27 mouse cellular contexts compared by ENCODE assay signal in the genomic region with DNA sequence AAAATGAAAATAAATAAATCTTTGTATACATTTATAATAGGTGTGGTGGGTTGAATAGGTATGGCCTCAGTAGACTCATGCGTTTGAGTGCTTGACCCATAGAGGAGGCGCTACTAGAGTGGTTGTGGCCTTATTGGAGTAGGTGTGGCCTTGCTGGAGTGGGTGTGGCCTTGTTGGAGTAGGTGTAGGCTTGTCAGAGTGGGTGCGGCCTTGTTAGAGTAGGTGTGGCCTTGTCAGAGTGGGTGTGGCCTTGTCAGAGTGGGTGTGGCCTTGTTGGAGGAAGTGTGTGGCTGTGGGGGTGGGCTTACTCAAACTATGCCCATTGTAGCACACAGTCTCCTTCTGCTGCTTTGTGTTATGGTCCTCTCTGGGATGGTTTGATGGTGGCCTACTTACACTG. TPM values are rescaled to one million over a fixed set of nuclear protein-coding genes. Genes with fewer than 3 reads are reported as not detected.
DNase-seq lines count a peak whose midpoint lies in the region; ATAC-seq and TF ChIP-seq lines count a peak whose summit lies in the region.
"Had no signal": no experiment of that assay in that cellular context is flagged by ENCODE, and none has a peak within 500 bp of the region (broad histone marks: within the 10 kb centered on the region; RNA-seq: fewer than 3 reads in every experiment).

No protein-coding gene starts in this region.

- no peak overlapping the region for H3K9ac ChIP-seq in MEL (ENCODE audit: control insufficient read depth, low read depth, low read length, poor library complexity, severe bottlenecking)
- H3K9ac ChIP-seq in liver, embryonic 11.5 days (ENCODE audit: low read depth, low read length), result no peak overlapping the region
- H3K9ac ChIP-seq in hindbrain, postnatal 0 days (replicated peaks; ENCODE audit: low read length), result no peak overlapping the region
- H3K9ac ChIP-seq: embryonic facial prominence, embryonic 15.5 days; forebrain, embryonic 15.5 days; heart, embryonic 13.5 days; hindbrain, embryonic 13.5 days; liver, embryonic 14.5 days; neural tube, embryonic 15.5 days had no signal

- H3K4me2 ChIP-seq in liver, embryonic 11.5 days, result no peak overlapping the region
- no peak overlapping the region for H3K4me2 ChIP-seq in hindbrain, postnatal 0 days (ENCODE audit: low read depth, low read length)
- H3K4me2 ChIP-seq: embryonic facial prominence, embryonic 15.5 days; forebrain, embryonic 15.5 days; heart, embryonic 13.5 days; hindbrain, embryonic 13.5 days; neural tube, embryonic 15.5 days had no signal

- TF ChIP-seq CTCF in E14TG2a.4 (conservative IDR thresholded peaks at IDR 0.05; ENCODE audit: low read length) (no peak), MEL (IDR thresholded peaks at IDR 0.05 in 2 of 3, conservative IDR thresholded peaks at IDR 0.05 in 1 of 3; ENCODE audit: control insufficient read depth in 1 of 3, insufficient read depth in 1 of 3, low read depth in 2 of 3, low read length in 3 of 3, poor library complexity in 1 of 3, severe bottlenecking in 1 of 3) (no peak)
- TF ChIP-seq CTCF in hindbrain, postnatal 0 days (IDR thresholded peaks at IDR 0.05; ENCODE audit: low read depth), result no peak

- no peak for TF ChIP-seq RAD21 in MEL (IDR thresholded peaks at IDR 0.05; ENCODE audit: low read depth, low read length)

- TF ChIP-seq EP300 in MEL (IDR thresholded peaks at IDR 0.05; ENCODE audit: low read depth in 1 of 2, low read length in 2 of 2), result no peak

- H3K27ac ChIP-seq in MEL (ENCODE audit: control insufficient read depth, low read depth, low read length), result no peak overlapping the region
- no peak overlapping the region for H3K27ac ChIP-seq in liver, embryonic 11.5 days (ENCODE audit: low read depth, low read length)
- H3K27ac ChIP-seq in hindbrain, postnatal 0 days, result no peak overlapping the region
- H3K27ac ChIP-seq: embryonic facial prominence, embryonic 15.5 days; forebrain, embryonic 15.5 days; heart, adult 2 months; heart, embryonic 13.5 days; hindbrain, embryonic 13.5 days; kidney, postnatal 0 days; left cerebral cortex, adult 2 months; limb, embryonic 10.5 days; liver, embryonic 14.5 days; macrophage; midbrain, embryonic 10.5 days; neural tube, embryonic 15.5 days had no signal

- TF ChIP-seq POLR2A in MEL (IDR thresholded peaks at IDR 0.05; ENCODE audit: control insufficient read depth in 1 of 2, insufficient read depth in 1 of 2, low read depth in 1 of 2, low read length in 2 of 2, poor library complexity in 1 of 2), result no peak

- no peaks in the 10 kb centered on the region for H3K27me3 ChIP-seq in E14TG2a.4 (ENCODE audit: insufficient read depth, low read length)
- no peaks in the 10 kb centered on the region; a peak in 1 of 4 replicates for H3K27me3 ChIP-seq in MEL (ENCODE audit: control insufficient read depth in 1 of 2, insufficient read depth in 2 of 2, low read length in 2 of 2)
- H3K27me3 ChIP-seq in liver, embryonic 11.5 days (replicated peaks; ENCODE audit: control insufficient read depth, insufficient read depth, low read length), result no peaks in the 10 kb centered on the region
- no peaks in the 10 kb centered on the region for H3K27me3 ChIP-seq in hindbrain, postnatal 0 days (ENCODE audit: insufficient read depth, low read length)
- H3K27me3 ChIP-seq: embryonic facial prominence, embryonic 15.5 days; forebrain, embryonic 15.5 days; heart, embryonic 13.5 days; hindbrain, embryonic 13.5 days; neural tube, embryonic 15.5 days had no signal

- no peaks in the 10 kb centered on the region for H3K4me1 ChIP-seq in E14TG2a.4 (replicated peaks; ENCODE audit: low read depth, low read length)
- no peaks in the 10 kb centered on the region for H3K4me1 ChIP-seq in MEL (ENCODE audit: control insufficient read depth in 1 of 2, insufficient read depth in 2 of 2, low read length in 2 of 2)
- no peaks in the 10 kb centered on the region for H3K4me1 ChIP-seq in liver, embryonic 11.5 days (replicated peaks; ENCODE audit: control insufficient read depth, insufficient read depth, low read length)
- H3K4me1 ChIP-seq in hindbrain, postnatal 0 days (ENCODE audit: insufficient read depth, low read length), result 0 out of 2 replicates have a peak, but pooled peaks cover 3% of the 10 kb centered on the region
- H3K4me1 ChIP-seq: forebrain, embryonic 15.5 days; hindbrain, embryonic 13.5 days had no signal

- 93% methylated on average over 3 of the region's 3 CpGs for WGBS in liver, embryonic 11.5 days
- 97% methylated on average over 3 of the region's 3 CpGs for WGBS in hindbrain, postnatal 0 days

- H3K36me3 ChIP-seq in E14TG2a.4 (ENCODE audit: insufficient read depth, low read length) (no peaks in the 10 kb centered on the region), MEL (ENCODE audit: control insufficient read depth in 1 of 2, insufficient read depth in 2 of 2, low read length in 2 of 2) (no peaks in the 10 kb centered on the region)
- H3K36me3 ChIP-seq in liver, embryonic 11.5 days (ENCODE audit: control insufficient read depth, insufficient read depth, low read length), result no peaks in the 10 kb centered on the region
- no peaks in the 10 kb centered on the region for H3K36me3 ChIP-seq in hindbrain, postnatal 0 days (ENCODE audit: insufficient read depth, low read length)
- H3K36me3 ChIP-seq: embryonic facial prominence, embryonic 15.5 days; forebrain, embryonic 15.5 days; heart, embryonic 13.5 days; hindbrain, embryonic 13.5 days; limb, embryonic 10.5 days; midbrain, embryonic 10.5 days; neural tube, embryonic 15.5 days had no signal

- H3K4me3 ChIP-seq in E14TG2a.4 (replicated peaks; ENCODE audit: low read length) (peak overlapping the region; percentile 48; the same call in 1 of the 2 replicates), MEL (ENCODE audit: control insufficient read depth in 1 of 2, insufficient read depth in 1 of 2, low read depth in 2 of 2, low read length in 2 of 2) (no peak overlapping the region)
- no peak overlapping the region for H3K4me3 ChIP-seq in liver, embryonic 11.5 days (ENCODE audit: low read depth, low read length)
- H3K4me3 ChIP-seq in hindbrain, postnatal 0 days (ENCODE audit: low read length), result no peak overlapping the region
- H3K4me3 ChIP-seq: embryonic facial prominence, embryonic 15.5 days; forebrain, embryonic 15.5 days; heart, adult 2 months; heart, embryonic 13.5 days; hindbrain, embryonic 13.5 days; left cerebral cortex, adult 2 months; limb, embryonic 10.5 days; midbrain, embryonic 10.5 days; neural tube, embryonic 15.5 days had no signal

- DNase-seq in MEL (ENCODE audit: low read depth, low spot score), result peak; percentile 8
- DNase-seq in liver, embryonic 11.5 days (ENCODE audit: low spot score), result no peak
- DNase-seq in thymus, postnatal 10 days (ENCODE audit: low spot score in 2 of 2), result no peak
- DNase-seq in hindbrain, postnatal 0 days (ENCODE audit: low spot score), result no peak
- no peak for DNase-seq in frontal cortex, postnatal 36 days (ENCODE audit: low spot score in 2 of 2)
- DNase-seq: adrenal gland, postnatal 14 days; cerebellum, adult 8-10 months; gastrocnemius, postnatal 14 days; heart, adult 2 months; kidney, adult 2 months; right cerebral cortex, adult 18-20 months; right cerebral cortex, postnatal 4 days; thymus, postnatal 14 days had no signal

- peak; percentile 68 for ATAC-seq in liver, embryonic 11.5 days (replicated peaks; ENCODE audit: low FRiP score)
- 0 out of 2 replicates have a peak, but pooled peaks have one; percentile 7 for ATAC-seq in megakaryocyte, adult 5-6 weeks (ENCODE audit: poor library complexity, severe bottlenecking)
- no peak for ATAC-seq in hindbrain, postnatal 0 days
- ATAC-seq: forebrain, embryonic 15.5 days; lung, postnatal 0 days had no signal

- no peaks in the 10 kb centered on the region for H3K79me2 ChIP-seq in MEL (ENCODE audit: control insufficient read depth, insufficient read depth, low read length, poor library complexity)

- H3K9me3 ChIP-seq in E14TG2a.4 (ENCODE audit: low read length), result no peaks in the 10 kb centered on the region
- no peaks in the 10 kb centered on the region for H3K9me3 ChIP-seq in MEL (replicated peaks; ENCODE audit: insufficient read depth, low read length)
- H3K9me3 ChIP-seq in liver, embryonic 11.5 days (ENCODE audit: control insufficient read depth, low read length), result no peaks in the 10 kb centered on the region
- H3K9me3 ChIP-seq in hindbrain, postnatal 0 days (ENCODE audit: low read length), result no peaks in the 10 kb centered on the region
- H3K9me3 ChIP-seq: embryonic facial prominence, embryonic 15.5 days; forebrain, embryonic 15.5 days; heart, embryonic 13.5 days; hindbrain, embryonic 13.5 days; limb, embryonic 10.5 days; midbrain, embryonic 10.5 days; neural tube, embryonic 15.5 days had no signal

TF ChIP-seq in MEL, 35 proteins besides CTCF, POLR2A, EP300 and RAD21:
- no peak for TF ChIP-seq SMC3 (IDR thresholded peaks at IDR 0.05; ENCODE audit: low read depth, low read length)
TF ChIP-seq in MEL: peak in this region for 0.

RNA-seq across cellular contexts. Expression of gene Abca9, which starts 3.2 kb away (rescaled TPM):
- total RNA-seq in MEL (2012; rRNA removed), result not detected in 2 replicates
- polyA plus RNA-seq in MEL (2012; ENCODE audit: insufficient read depth in 1 of 2, insufficient read length in 2 of 2, low read depth in 1 of 2, low replicate concordance in 2 of 2, missing spikeins in 1 of 2), result not detected
- 0.83 and 0.84 TPM in 2 replicates for polyA plus RNA-seq in liver, embryonic 11.5 days (2014; fragmentation: Nextera tagmentation; extraction: Ambion mirVana)
- total RNA-seq in megakaryocyte, adult 5-6 weeks (2015), result 30.0 and 37.2 TPM in 2 replicates
- 39.2 and 41.7 TPM in 2 replicates for total RNA-seq in megakaryocyte, adult 5-6 weeks (2017)
- 6.8 and 7.6 TPM in 2 replicates for total RNA-seq in hindbrain, postnatal 0 days (2014; rRNA removed)
- 2.2 and 2.4 TPM in 2 replicates for polyA plus RNA-seq in hindbrain, postnatal 0 days (2015; fragmentation: Nextera tagmentation; extraction: Ambion mirVana)
